Mouse (Mus musculus): ENCODE results near the gene Tra2b. TPM values are rescaled to one million over a fixed set of nuclear protein-coding genes. Genes with fewer than 3 reads are reported as not detected.

Gene Tra2b
- polyA plus RNA-seq, 1 experiment from 2014 or later: 266 TPM

- ATAC-seq (ENCODE audit: low read depth): no peak
- WGBS: 85% methylated on average over 1 of the region's 1 CpGs
These were observed 21.2 kb upstream of the Tra2b start for GRCm38 (mm10) chr16:22286996-22287395.

GRCm38 (mm10) chr16:22276536-22276935 is 10.7 kb upstream of the Tra2b start:
- Histone ChIP-seq H3K27me3 (replicated peaks; ENCODE audit: control insufficient read depth, insufficient read depth, low read length) (no peaks in the 10 kb centered on the region), H3K27ac (replicated peaks; ENCODE audit: low read depth, low read length) (no peak overlapping the region), H3K4me3 (ENCODE audit: low read depth, low read length) (no peak overlapping the region), H3K9me3 (ENCODE audit: control insufficient read depth, low read length) (peaks cover 4% of the 10 kb centered on the region; the same call in 1 of the 2 replicates), H3K4me2 (ENCODE audit: low read depth, low read length) (no peak overlapping the region), H3K4me1 (ENCODE audit: control insufficient read depth, insufficient read depth, low read length) (no peaks in the 10 kb centered on the region), H3K36me3 (ENCODE audit: control insufficient read depth, insufficient read depth, low read length) (no peaks in the 10 kb centered on the region), H3K9ac (ENCODE audit: low read depth, low read length) (no peak overlapping the region)
- ATAC-seq (ENCODE audit: low read depth) (no peak), DNase-seq (ENCODE audit: low spot score) (no peak)

More at GRCm38 (mm10) chr16:22286996-22287395, 21.2 kb upstream of the Tra2b start:
- no peak for DNase-seq (ENCODE audit: low spot score)
- Histone ChIP-seq H3K4me2 (ENCODE audit: low read depth, low read length) (no peak overlapping the region), H3K4me1 (ENCODE audit: control insufficient read depth, insufficient read depth, low read length) (no peaks in the 10 kb centered on the region), H3K9ac (ENCODE audit: low read depth, low read length) (no peak overlapping the region), H3K27me3 (replicated peaks; ENCODE audit: control insufficient read depth, insufficient read depth, low read length) (no peaks in the 10 kb centered on the region), H3K4me3 (ENCODE audit: low read depth, low read length) (no peak overlapping the region), H3K9me3 (ENCODE audit: control insufficient read depth, low read length) (peaks cover 6% of the 10 kb centered on the region; the same call in 1 of the 2 replicates), H3K36me3 (ENCODE audit: control insufficient read depth, insufficient read depth, low read length) (no peaks in the 10 kb centered on the region), H3K27ac (replicated peaks; ENCODE audit: low read depth, low read length) (no peak overlapping the region)

GRCm38 (mm10) chr16:22275142-22275541 is 9.3 kb upstream of the Tra2b start:
- ATAC-seq (ENCODE audit: low read depth) (no peak), DNase-seq (ENCODE audit: low spot score) (no peak)
- no peak overlapping the region for H3K4me2 ChIP-seq (ENCODE audit: low read depth, low read length)
- H3K27ac ChIP-seq (replicated peaks; ENCODE audit: low read depth, low read length): no peak overlapping the region
- no peak overlapping the region for H3K4me3 ChIP-seq (ENCODE audit: low read depth, low read length)
- peaks cover 4% of the 10 kb centered on the region; the same call in 1 of the 2 replicates for H3K9me3 ChIP-seq (ENCODE audit: control insufficient read depth, low read length)
- H3K9ac ChIP-seq (ENCODE audit: low read depth, low read length): no peak overlapping the region
- no peaks in the 10 kb centered on the region for H3K27me3 ChIP-seq (replicated peaks; ENCODE audit: control insufficient read depth, insufficient read depth, low read length)
- no peaks in the 10 kb centered on the region for H3K36me3 ChIP-seq (ENCODE audit: control insufficient read depth, insufficient read depth, low read length)
- WGBS: 55% methylated on average over 2 of the region's 2 CpGs
- H3K4me1 ChIP-seq (ENCODE audit: control insufficient read depth, insufficient read depth, low read length): no peaks in the 10 kb centered on the region

GRCm38 (mm10) chr16:22270491-22270890 is 4.7 kb upstream of the Tra2b start:
- DNase-seq (ENCODE audit: low spot score) (no peak), ATAC-seq (ENCODE audit: low read depth) (no peak)
- Histone ChIP-seq H3K27ac (replicated peaks; ENCODE audit: low read depth, low read length) (no peak overlapping the region), H3K4me3 (ENCODE audit: low read depth, low read length) (no peak overlapping the region), H3K9me3 (ENCODE audit: control insufficient read depth, low read length) (no peaks in the 10 kb centered on the region), H3K9ac (ENCODE audit: low read depth, low read length) (no peak overlapping the region), H3K4me2 (ENCODE audit: low read depth, low read length) (no peak overlapping the region), H3K27me3 (replicated peaks; ENCODE audit: control insufficient read depth, insufficient read depth, low read length) (no peaks in the 10 kb centered on the region), H3K4me1 (ENCODE audit: control insufficient read depth, insufficient read depth, low read length) (peaks cover 4% of the 10 kb centered on the region; the same call in 1 of the 2 replicates), H3K36me3 (ENCODE audit: control insufficient read depth, insufficient read depth, low read length) (no peaks in the 10 kb centered on the region)
- 64% methylated on average over 3 of the region's 3 CpGs for WGBS

GRCm38 (mm10) chr16:22266384-22266783 is 579 bp upstream of the Tra2b start:
- Histone ChIP-seq H3K4me3 (ENCODE audit: low read depth, low read length) (peak overlapping the region; percentile 64), H3K36me3 (ENCODE audit: control insufficient read depth, insufficient read depth, low read length) (no peaks in the 10 kb centered on the region), H3K4me1 (ENCODE audit: control insufficient read depth, insufficient read depth, low read length) (peaks cover 10% of the 10 kb centered on the region), H3K27me3 (replicated peaks; ENCODE audit: control insufficient read depth, insufficient read depth, low read length) (no peaks in the 10 kb centered on the region), H3K27ac (replicated peaks; ENCODE audit: low read depth, low read length) (peak overlapping the region; percentile 98), H3K4me2 (ENCODE audit: low read depth, low read length) (peak overlapping the region; percentile 60), H3K9me3 (ENCODE audit: control insufficient read depth, low read length) (no peaks in the 10 kb centered on the region), H3K9ac (ENCODE audit: low read depth, low read length) (peak overlapping the region; percentile 68)
- DNase-seq (ENCODE audit: low spot score): peak; percentile 11
- WGBS: 38% methylated on average over 8 of the region's 8 CpGs
- no peak for ATAC-seq (ENCODE audit: low read depth)

GRCm38 (mm10) chr16:22264962-22265848 is 600 bp downstream of the Tra2b start:
- no peaks in the 10 kb centered on the region for H3K27me3 ChIP-seq (replicated peaks; ENCODE audit: control insufficient read depth, insufficient read depth, low read length)
- peak overlapping the region; percentile 99 for H3K9ac ChIP-seq (ENCODE audit: low read depth, low read length)
- peaks cover 16% of the 10 kb centered on the region for H3K4me1 ChIP-seq (ENCODE audit: control insufficient read depth, insufficient read depth, low read length)
- DNase-seq (ENCODE audit: low spot score): peak; percentile 92
- H3K4me2 ChIP-seq (ENCODE audit: low read depth, low read length): peak overlapping the region; percentile 66
- peak; percentile 48 for ATAC-seq (ENCODE audit: low read depth)
- WGBS: 0% methylated on average over 23 of the region's 81 CpGs
- peak overlapping the region; percentile 64 for H3K4me3 ChIP-seq (ENCODE audit: low read depth, low read length)
- no peaks in the 10 kb centered on the region for H3K9me3 ChIP-seq (ENCODE audit: control insufficient read depth, low read length)
- H3K27ac ChIP-seq (replicated peaks; ENCODE audit: low read depth, low read length): peak overlapping the region; percentile 98
- H3K36me3 ChIP-seq (ENCODE audit: control insufficient read depth, insufficient read depth, low read length): no peaks in the 10 kb centered on the region

GRCm38 (mm10) chr16:22264232-22264961 is 1.4 kb downstream of the Tra2b start:
- WGBS: under 1% methylated on average over 16 of the region's 16 CpGs
- no peaks in the 10 kb centered on the region for H3K9me3 ChIP-seq (ENCODE audit: control insufficient read depth, low read length)
- DNase-seq (ENCODE audit: low spot score) (peak; percentile 45), ATAC-seq (ENCODE audit: low read depth) (no peak)
- H3K36me3 ChIP-seq (ENCODE audit: control insufficient read depth, insufficient read depth, low read length): no peaks in the 10 kb centered on the region
- H3K27ac ChIP-seq (replicated peaks; ENCODE audit: low read depth, low read length): peak overlapping the region; percentile 98
- H3K9ac ChIP-seq (ENCODE audit: low read depth, low read length): peak overlapping the region; percentile 99
- H3K4me3 ChIP-seq (ENCODE audit: low read depth, low read length): peak overlapping the region; percentile 64
- H3K4me1 ChIP-seq (ENCODE audit: control insufficient read depth, insufficient read depth, low read length): peaks cover 18% of the 10 kb centered on the region
- no peaks in the 10 kb centered on the region for H3K27me3 ChIP-seq (replicated peaks; ENCODE audit: control insufficient read depth, insufficient read depth, low read length)
- peak overlapping the region; percentile 66 for H3K4me2 ChIP-seq (ENCODE audit: low read depth, low read length)

- Histone ChIP-seq H3K4me2 (ENCODE audit: low read depth, low read length) (peak overlapping the region; percentile 66), H3K27ac (replicated peaks; ENCODE audit: low read depth, low read length) (no peak overlapping the region), H3K4me1 (ENCODE audit: control insufficient read depth, insufficient read depth, low read length) (peaks cover 19% of the 10 kb centered on the region), H3K4me3 (ENCODE audit: low read depth, low read length) (peak overlapping the region; percentile 64), H3K9ac (ENCODE audit: low read depth, low read length) (peak overlapping the region; percentile 46), H3K27me3 (replicated peaks; ENCODE audit: control insufficient read depth, insufficient read depth, low read length) (no peaks in the 10 kb centered on the region), H3K9me3 (ENCODE audit: control insufficient read depth, low read length) (no peaks in the 10 kb centered on the region), H3K36me3 (ENCODE audit: control insufficient read depth, insufficient read depth, low read length) (no peaks in the 10 kb centered on the region)
- DNase-seq (ENCODE audit: low spot score) (no peak), ATAC-seq (ENCODE audit: low read depth) (no peak)
These were observed 2.7 kb downstream of the Tra2b start for GRCm38 (mm10) chr16:22263124-22263523.

All from embryonic facial prominence, embryonic 14.5 days (tissue).